Mouse (Mus musculus) cortical plate, adult 2 months (tissue): ENCODE measurements around the gene Nr0b2.

Experiments
- CTCF ChIP-seq: fragments of 200-500 bp; IDR thresholded peaks from 2 replicates; pipeline ENCODE4 v1.5.1; 2011; ENCODE audit warnings: mild to moderate bottlenecking, control low read depth, low read length; ENCODE audit not compliant: insufficient read depth; ENCODE audit errors: extremely low read depth
- POLR2A ChIP-seq: fragments of 200-500 bp; IDR thresholded peaks from 2 replicates; pipeline ENCODE4 v1.6.1; 2011; ENCODE audit warnings: mild to moderate bottlenecking, low read length, control low read depth; ENCODE audit not compliant: insufficient read depth; ENCODE audit errors: extremely low read depth

DNA sequence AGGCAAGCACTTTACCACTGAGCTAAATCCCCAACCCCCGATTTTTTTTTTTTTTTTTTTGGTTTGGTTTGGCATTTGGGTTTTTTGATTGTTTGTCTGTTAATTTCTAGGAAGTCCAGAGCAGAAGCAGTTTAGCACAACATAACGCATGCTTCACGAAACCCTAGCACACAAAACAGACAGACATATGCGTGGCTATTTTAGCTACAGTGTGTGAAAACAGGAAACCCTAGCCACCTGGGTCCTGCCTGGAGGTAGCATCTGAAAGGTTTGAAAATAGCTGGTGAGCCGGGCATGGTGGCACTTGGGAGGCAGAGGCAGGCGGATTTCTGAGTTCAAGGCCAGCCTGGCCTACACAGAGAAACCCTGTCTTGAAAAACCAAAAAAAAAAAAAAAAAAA lies 42.9 kb downstream of the Nr0b2 start:
- TF ChIP-seq CTCF: no peak
- TF ChIP-seq POLR2A: no peak
